Mouse (Mus musculus) CH12.LX (cell line): ENCODE measurements at regions not wholly inside any gene's neighbourhood (a gene's known extent, or its start where the extent isn't known, plus 50 kb on each side); places are given as distances from the start of the nearest gene placed in this dataset.

Experiments
- CHD2 ChIP-seq: IDR thresholded peaks from 2 replicates; pipeline ENCODE4 v1.6.1; 2011; ENCODE audit warnings: low read length, improper control_type of control experiment
- CTCF ChIP-seq, 2 experiments: IDR thresholded peaks in 1 of 2; conservative IDR thresholded peaks in 1 of 2; 2 replicates each; pipeline ENCODE4 v1.5.1; 2011 to 2012; ENCODE audit warnings: low read depth in 2 of 2, low read length in 2 of 2, improper control_type of control experiment in 1 of 2, inconsistent platforms in 1 of 2, mild to moderate bottlenecking in 1 of 2, moderate library complexity in 1 of 2
- POLR2A ChIP-seq: IDR thresholded peaks from 2 replicates; pipeline ENCODE4 v1.6.1; 2011; ENCODE audit warnings: low read depth, mild to moderate bottlenecking, improper control_type of control experiment, low read length
- ZC3H11A ChIP-seq: IDR thresholded peaks from 2 replicates; pipeline ENCODE4 v1.6.1; 2012; ENCODE audit warnings: low read depth, mild to moderate bottlenecking, inconsistent platforms, low read length, improper control_type of control experiment
- ZNF384 ChIP-seq: IDR thresholded peaks from 2 replicates; pipeline ENCODE4 v1.6.1; 2012; ENCODE audit warnings: low read depth, low read length, improper control_type of control experiment, inconsistent platforms

DNA sequence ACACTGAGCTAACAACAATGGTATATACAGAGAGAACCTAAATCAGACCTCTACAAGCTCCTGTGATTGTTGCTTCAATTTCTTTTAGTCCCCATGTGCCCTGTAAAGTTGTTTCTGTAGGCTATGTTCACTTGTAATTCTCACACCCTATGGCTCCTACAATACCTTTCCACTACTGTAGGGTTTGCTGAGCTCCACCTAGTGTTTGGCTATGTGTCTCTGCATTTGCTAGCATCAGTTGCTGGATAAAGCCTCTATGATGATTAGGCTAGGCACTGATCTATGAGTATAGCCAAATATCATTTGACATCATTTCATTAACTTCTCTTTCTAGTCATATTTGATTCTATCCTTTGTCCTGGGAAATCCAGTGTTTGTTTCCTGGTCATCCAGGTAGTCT lies 1440.4 kb downstream of the D3Ertd751e start:
- TF ChIP-seq POLR2A (no peak), CHD2 (no peak), CTCF (conservative IDR thresholded peaks at IDR 0.05 in 1 of 2, IDR thresholded peaks at IDR 0.05 in 1 of 2; ENCODE audit: low read depth in 2 of 2, low read length in 2 of 2) (peak in 1 of 2 experiments; percentile 63; a peak in 2 of 4 replicates), ZC3H11A (no peak), ZNF384 (no peak)
